Mouse (Mus musculus) MEL (cell line): ENCODE results near the gene Decr2. TPM values are rescaled to one million over a fixed set of nuclear protein-coding genes. Genes with fewer than 3 reads are reported as not detected.
A peak's percentile ranks its signal among the peaks of the same experiment; 100 is the strongest.

Experiments used
- DNase-seq: peaks from one replicate; pipeline ENCODE4 v3.0.0; 2011; ENCODE audit warnings: low read depth, low spot score
- H3K27ac ChIP-seq: 2 replicates; pipeline ENCODE4 v1.5.1; 2012; ENCODE audit warnings: low read depth, mild to moderate bottlenecking, control low read depth, low read length, moderate library complexity; ENCODE audit not compliant: control insufficient read depth
- H3K27me3 ChIP-seq, 2 experiments: fragments of 150-350 bp in 1 of 2; sonication (generic) in 1 of 2; 2 replicates each; pipeline ENCODE4 v1.6.1; 2012; ENCODE audit warnings: low read length in 2 of 2, mild to moderate bottlenecking in 2 of 2, improper control_type of control experiment in 1 of 2, moderate library complexity in 1 of 2; ENCODE audit not compliant: insufficient read depth in 2 of 2, control insufficient read depth in 1 of 2
- H3K36me3 ChIP-seq, 2 experiments: 2 replicates each; pipeline ENCODE4 v1.6.1; 2012 to 2014; ENCODE audit warnings: low read length in 2 of 2, improper control_type of control experiment in 1 of 2, inconsistent platforms in 1 of 2, mild to moderate bottlenecking in 1 of 2; ENCODE audit not compliant: insufficient read depth in 2 of 2, control insufficient read depth in 1 of 2
- H3K4me1 ChIP-seq, 2 experiments: fragments of 150-350 bp in 1 of 2; sonication (generic) in 1 of 2; 2 replicates each; pipeline ENCODE4 v1.6.1; 2012; ENCODE audit warnings: low read length in 2 of 2, improper control_type of control experiment in 1 of 2, mild to moderate bottlenecking in 1 of 2; ENCODE audit not compliant: insufficient read depth in 2 of 2, control insufficient read depth in 1 of 2
- H3K4me3 ChIP-seq, 2 experiments: fragments of 150-350 bp in 1 of 2; sonication (generic) in 1 of 2; 2 replicates each; pipeline ENCODE4 v1.5.1; 2012; ENCODE audit warnings: low read depth in 2 of 2, low read length in 2 of 2, mild to moderate bottlenecking in 2 of 2, moderate library complexity in 2 of 2, control low read depth in 1 of 2, improper control_type of control experiment in 1 of 2; ENCODE audit not compliant: control insufficient read depth in 1 of 2, insufficient read depth in 1 of 2
- H3K79me2 ChIP-seq: 2 replicates; pipeline ENCODE4 v1.6.1; 2012; ENCODE audit warnings: mild to moderate bottlenecking, low read length, moderate library complexity; ENCODE audit not compliant: control insufficient read depth, poor library complexity, insufficient read depth
- H3K9ac ChIP-seq: 2 replicates; pipeline ENCODE4 v1.6.1; 2012; ENCODE audit warnings: low read depth, mild to moderate bottlenecking, control low read depth, low read length, moderate library complexity; ENCODE audit not compliant: control insufficient read depth, poor library complexity, severe bottlenecking
- H3K9me3 ChIP-seq: fragments of 150-350 bp; sonication (generic); replicated peaks from 2 replicates; pipeline ENCODE4 v1.6.1; 2012; ENCODE audit warnings: mild to moderate bottlenecking, low read length, improper control_type of control experiment, moderate library complexity; ENCODE audit not compliant: insufficient read depth
- CHD1 ChIP-seq: IDR thresholded peaks from 2 replicates; pipeline ENCODE4 v1.6.1; 2012; ENCODE audit warnings: low read depth, mild to moderate bottlenecking, inconsistent platforms, low read length, improper control_type of control experiment
- CHD2 ChIP-seq: IDR thresholded peaks from 2 replicates; pipeline ENCODE4 v1.6.1; 2011; ENCODE audit warnings: low read length, improper control_type of control experiment
- CTCF ChIP-seq, 3 experiments: IDR thresholded peaks in 2 of 3; conservative IDR thresholded peaks in 1 of 3; 2 replicates each; pipeline ENCODE4 v1.5.1; 2011 to 2012; ENCODE audit warnings: low read length in 3 of 3, low read depth in 2 of 3, mild to moderate bottlenecking in 2 of 3, improper control_type of control experiment in 1 of 3, inconsistent platforms in 1 of 3, mixed read lengths in 1 of 3, moderate library complexity in 1 of 3; ENCODE audit not compliant: control insufficient read depth in 1 of 3, insufficient read depth in 1 of 3, poor library complexity in 1 of 3, severe bottlenecking in 1 of 3
- E2F4 ChIP-seq: IDR thresholded peaks from 2 replicates; pipeline ENCODE4 v1.6.1; 2011; ENCODE audit warnings: low read depth, low read length, improper control_type of control experiment, borderline replicate concordance
- GATA1 ChIP-seq: IDR thresholded peaks from 2 replicates; pipeline ENCODE4 v1.6.1; 2011; ENCODE audit warnings: low read depth, low read length, improper control_type of control experiment
- MEF2A ChIP-seq: IDR thresholded peaks from 2 replicates; pipeline ENCODE4 v1.6.1; 2014; ENCODE audit warnings: low read depth, mild to moderate bottlenecking, inconsistent platforms, low read length, improper control_type of control experiment; ENCODE audit not compliant: poor library complexity, insufficient replicate concordance, severe bottlenecking; ENCODE audit errors: extremely low read depth
- NELFE ChIP-seq: IDR thresholded peaks from 2 replicates; pipeline ENCODE4 v1.6.1; 2011; ENCODE audit warnings: low read depth, low read length, improper control_type of control experiment
- POLR2A ChIP-seq, 2 experiments: IDR thresholded peaks; 2 replicates each; pipeline ENCODE4 v1.6.1; 2011 to 2012; ENCODE audit warnings: low read length in 2 of 2, mild to moderate bottlenecking in 2 of 2, control low read depth in 1 of 2, improper control_type of control experiment in 1 of 2, low read depth in 1 of 2, moderate library complexity in 1 of 2; ENCODE audit not compliant: control insufficient read depth in 1 of 2, insufficient read depth in 1 of 2, poor library complexity in 1 of 2
- POLR2AphosphoS2 ChIP-seq: IDR thresholded peaks from 2 replicates; pipeline ENCODE4 v1.6.1; 2011; ENCODE audit warnings: low read length, improper control_type of control experiment
- POLR2AphosphoS5 ChIP-seq: IDR thresholded peaks from 2 replicates; pipeline ENCODE4 v1.6.1; 2012; ENCODE audit warnings: low read depth, borderline replicate concordance, mild to moderate bottlenecking, inconsistent platforms, low read length, moderate library complexity, mixed read lengths
- TAL1 ChIP-seq: IDR thresholded peaks from 2 replicates; pipeline ENCODE4 v1.6.1; 2012; ENCODE audit warnings: mild to moderate bottlenecking, inconsistent platforms, low read length, moderate library complexity, mixed read lengths
- TBP ChIP-seq: IDR thresholded peaks from 2 replicates; pipeline ENCODE4 v1.8.0; 2011; ENCODE audit warnings: low read depth, low read length, improper control_type of control experiment
- UBTF ChIP-seq: IDR thresholded peaks from 2 replicates; pipeline ENCODE4 v1.6.1; 2012; ENCODE audit warnings: low read depth, mild to moderate bottlenecking, inconsistent platforms, low read length, improper control_type of control experiment, moderate library complexity, borderline replicate concordance; ENCODE audit not compliant: insufficient read depth
- USF2 ChIP-seq, 2 experiments: IDR thresholded peaks; 2 replicates each; pipeline ENCODE4 v1.6.1; 2011 to 2012; ENCODE audit warnings: improper control_type of control experiment in 2 of 2, low read length in 2 of 2, borderline replicate concordance in 1 of 2, inconsistent platforms in 1 of 2, low read depth in 1 of 2, mild to moderate bottlenecking in 1 of 2; ENCODE audit not compliant: insufficient read depth in 1 of 2
- ZKSCAN1 ChIP-seq: IDR thresholded peaks from 2 replicates; pipeline ENCODE4 v1.6.1; 2012; ENCODE audit warnings: low read depth, mild to moderate bottlenecking, inconsistent platforms, low read length, improper control_type of control experiment, moderate library complexity
- ZMIZ1 ChIP-seq: IDR thresholded peaks from 2 replicates; pipeline ENCODE4 v1.6.1; 2012; ENCODE audit warnings: low read depth, mild to moderate bottlenecking, inconsistent platforms, low read length, improper control_type of control experiment, moderate library complexity
- ZNF384 ChIP-seq: IDR thresholded peaks from 2 replicates; pipeline ENCODE4 v1.6.1; 2012; ENCODE audit warnings: low read depth, mild to moderate bottlenecking, inconsistent platforms, low read length, improper control_type of control experiment
- polyA plus RNA-seq, 2 experiments: library from polyadenylated mRNA; stranded (reverse) in 1 of 2; unstranded in 1 of 2; fragments of >175 nt in 1 of 2; fragments of >200 nt in 1 of 2; gene quantifications; 2 replicates each; pipeline versions ENCODE4 v1.2.1 to v1.2.4; 2012; ENCODE audit warnings: low replicate concordance in 2 of 2, low read depth in 1 of 2; ENCODE audit not compliant: insufficient read length in 2 of 2, insufficient read depth in 1 of 2, missing spikeins in 1 of 2
- total RNA-seq: library from RNA; depleted of rRNA; stranded (reverse); fragments of 300-350 nt; gene quantifications from 2 replicates; pipeline ENCODE4 v1.2.3, GENCODE M21; 2012

The Decr2 gene
- total and polyA plus RNA-seq, 3 experiments: 6.5 to 11.3 TPM; not detected in 1

DNA sequence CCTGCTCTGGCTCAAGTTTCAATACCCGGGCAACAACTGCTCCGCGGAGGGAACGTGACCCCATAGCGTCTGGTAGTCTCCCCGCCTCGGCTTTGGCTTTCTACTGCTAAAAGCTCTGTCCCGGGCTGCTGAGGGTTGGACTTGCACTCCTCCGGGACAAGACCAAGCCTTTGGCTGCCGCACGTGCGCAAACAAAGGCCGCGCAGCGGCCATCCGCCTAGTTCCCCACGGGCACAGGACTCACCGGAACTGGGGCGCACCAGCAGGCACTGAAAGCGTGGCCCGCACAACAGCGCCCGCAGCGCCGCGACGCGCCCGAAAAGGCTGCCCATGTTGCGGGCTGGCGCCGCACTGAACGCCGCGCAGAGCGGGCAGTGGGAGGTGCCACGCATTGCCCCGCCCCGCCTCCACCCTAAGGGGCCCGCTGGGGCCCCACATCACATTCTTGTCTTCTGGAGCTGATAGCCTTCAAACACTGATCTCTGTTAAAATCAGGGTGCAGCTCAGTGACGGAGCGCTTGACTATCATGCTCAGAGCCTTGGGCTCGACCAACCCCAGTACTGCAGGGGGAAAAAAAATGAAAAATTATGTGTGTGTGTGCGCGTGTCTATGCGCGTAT, 5.1 kb upstream of the Decr2 start, which contains the start of gene Nme4 (continued):
- TF ChIP-seq UBTF (no peak), USF2 (IDR thresholded peaks at IDR 0.05; ENCODE audit: borderline replicate concordance in 1 of 2, insufficient read depth in 1 of 2, low read depth in 1 of 2, low read length in 2 of 2) (no peak)
- TF ChIP-seq, all 39 proteins: peak for 23

DNA sequence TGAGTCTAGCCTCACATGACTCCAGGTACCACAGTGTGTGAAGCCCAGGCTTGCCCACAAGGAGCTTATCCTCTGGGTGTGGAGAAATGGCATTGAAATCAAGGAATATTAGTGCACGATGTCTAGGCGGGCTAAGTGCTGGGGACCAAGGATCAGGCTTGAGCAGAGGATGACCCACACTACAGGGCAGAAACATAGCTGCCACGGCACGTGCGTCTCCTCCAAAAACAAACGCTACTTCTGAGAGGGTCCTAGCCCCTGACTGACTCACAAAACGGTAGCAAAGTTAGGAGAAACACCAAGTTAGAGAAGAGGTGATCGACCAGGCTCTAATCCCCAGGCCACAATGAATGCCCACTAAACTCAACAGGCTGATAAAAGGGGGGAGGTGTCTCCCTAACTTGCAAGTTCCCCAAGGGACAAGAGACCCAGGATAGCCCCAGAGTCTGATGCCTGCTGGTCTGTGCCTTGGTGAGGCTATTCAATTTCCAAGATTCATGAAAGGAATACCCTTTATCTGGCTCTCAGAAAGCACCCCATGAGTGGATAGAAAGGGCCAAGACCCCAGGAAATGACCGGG, 4.5 kb upstream of the Decr2 start:
- peak overlapping the region; percentile 83 to 88 for H3K4me3 ChIP-seq
- no peaks in the 10 kb centered on the region for H3K9me3 ChIP-seq
- peaks cover 0 to 7% of the 10 kb centered on the region in 2 experiments; a peak in 2 of 4 replicates for H3K36me3 ChIP-seq
- H3K4me1 ChIP-seq: peaks cover 0 to 7% of the 10 kb centered on the region in 2 experiments; a peak in 2 of 4 replicates
- peak overlapping the region; percentile 89 for H3K9ac ChIP-seq
- DNase-seq: peak; percentile 56
- H3K27ac ChIP-seq: peak overlapping the region; percentile 71
- TF ChIP-seq POLR2A (IDR thresholded peaks at IDR 0.05; ENCODE audit: control insufficient read depth in 1 of 2, insufficient read depth in 1 of 2, low read depth in 1 of 2, low read length in 2 of 2, poor library complexity in 1 of 2) (no peak), ZKSCAN1 (no peak), POLR2AphosphoS5 (no peak), ZNF384 (no peak), TAL1 (no peak), CHD1 (no peak), MEF2A (no peak), TBP (no peak; the same call in 1 of the 2 replicates), USF2 (IDR thresholded peaks at IDR 0.05; ENCODE audit: borderline replicate concordance in 1 of 2, insufficient read depth in 1 of 2, low read depth in 1 of 2, low read length in 2 of 2) (no peak), POLR2AphosphoS2 (no peak), CHD2 (no peak), ZMIZ1 (no peak), NELFE (no peak)
- no peaks in the 10 kb centered on the region for H3K27me3 ChIP-seq
- H3K79me2 ChIP-seq: peaks cover 5% of the 10 kb centered on the region; the same call in 1 of the 2 replicates

GRCm38 (mm10) chr17:26087059-26087564, 3.0 kb downstream of the Decr2 start:
- Histone ChIP-seq H3K27ac (no peak overlapping the region), H3K4me3 (no peak overlapping the region), H3K36me3 (no peaks in the 10 kb centered on the region), H3K79me2 (no peaks in the 10 kb centered on the region; the same call in 1 of the 2 replicates), H3K27me3 (no peaks in the 10 kb centered on the region)
- DNase-seq: no peak
- no peak for TF ChIP-seq GATA1
- no peak for TF ChIP-seq E2F4
- TF ChIP-seq CTCF (IDR thresholded peaks at IDR 0.05 in 2 of 3, conservative IDR thresholded peaks at IDR 0.05 in 1 of 3; ENCODE audit: control insufficient read depth in 1 of 3, insufficient read depth in 1 of 3, low read depth in 2 of 3, low read length in 3 of 3, poor library complexity in 1 of 3, severe bottlenecking in 1 of 3): no peak
- TF ChIP-seq CHD1: no peak
- TF ChIP-seq, all 39 proteins: peak for 0
- Histone ChIP-seq H3K4me1 (0 out of 4 replicates have a peak, but pooled peaks cover 0 to 3% of the 10 kb centered on the region in 2 experiments), H3K9me3 (no peaks in the 10 kb centered on the region), H3K9ac (no peak overlapping the region)
